Mouse (Mus musculus) embryonic fibroblast, embryonic 13.5 days (primary cell): Measurements from ENCODE around the gene Rassf8.

Experiments
- CTCF ChIP-seq: IDR thresholded peaks from 2 replicates; pipeline ENCODE4 v1.5.1; 2011; ENCODE audit warnings: mild to moderate bottlenecking, control low read depth, low read length, moderate library complexity, borderline replicate concordance; ENCODE audit not compliant: insufficient read depth
- POLR2A ChIP-seq: IDR thresholded peaks from 2 replicates; pipeline ENCODE4 v1.6.1; 2011; ENCODE audit warnings: low read depth, mild to moderate bottlenecking, control low read depth, low read length, moderate library complexity

DNA sequence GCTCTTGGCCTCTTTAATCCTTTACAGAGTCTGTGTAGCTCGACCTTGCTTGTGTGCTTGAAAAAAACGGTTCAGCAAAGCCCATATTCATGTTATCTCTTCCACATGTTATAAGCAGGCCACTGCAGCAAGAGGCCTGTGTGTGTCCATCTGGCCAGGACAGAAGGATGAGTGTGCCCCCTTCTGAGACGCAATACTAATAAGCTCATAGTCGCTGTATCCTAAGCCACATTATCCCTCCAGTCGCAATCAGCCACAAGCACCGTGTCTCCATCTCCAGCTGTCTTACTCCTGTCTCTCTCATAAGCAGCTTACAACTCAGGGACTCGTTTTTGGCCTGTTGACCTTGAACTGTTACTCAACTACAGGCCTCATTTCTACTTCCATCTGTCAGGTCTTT lies 24.0 kb upstream of the Rassf8 start:
- TF ChIP-seq CTCF (no peak), POLR2A (no peak)
